Mouse (Mus musculus) heart, postnatal 36 days (tissue): ENCODE results near the gene Tusc2. TPM values are rescaled to one million over a fixed set of nuclear protein-coding genes. Genes with fewer than 3 reads are reported as not detected.

ENCODE experiments used
- DNase-seq, 2 experiments: peaks; one replicate each; pipeline ENCODE4 v3.0.0; 2021 to 2022
- intact Hi-C: fragments of 180-260 bp; cut with DNase I; formaldehyde crosslinking; loops from one replicate; pipeline ENCODE4 v1.15.1; 2025
- total RNA-seq, 2 experiments: library from RNA; stranded (reverse); gene quantifications; 2 replicates each; pipeline ENCODE4 v1.2.3; 2021

Tusc2 gene
- total RNA-seq, 2 experiments from 2014 or later = 35.1 to 35.3 TPM

- intact Hi-C loops = no loop called here
- DNase-seq = no peak
Measured at GRCm38 (mm10) chr9:107581584-107581983, 18.5 kb downstream of the Tusc2 start.

- intact Hi-C loops = no loop called here
- no peak for DNase-seq
Measured at GRCm38 (mm10) chr9:107582509-107583062, 19.5 kb downstream of the Tusc2 start.

GRCm38 (mm10) chr9:107583174-107583573 lies 20.1 kb downstream of the Tusc2 start:
- no peak for DNase-seq
- intact Hi-C loops = no loop called here

- intact Hi-C loops = no loop called here
- no peak for DNase-seq
Measured at GRCm38 (mm10) chr9:107586504-107586903, 23.4 kb downstream of the Tusc2 start.

GRCm38 (mm10) chr9:107586974-107587832 lies 24.1 kb downstream of the Tusc2 start, which contains the start of gene Ifrd2:
Ifrd2 (plus strand) TSS chr9:107587642.
- intact Hi-C loops = no loop called here
- DNase-seq = peak; percentile 89 to 94

- DNase-seq = no peak
- intact Hi-C loops = no loop called here
Measured at GRCm38 (mm10) chr9:107587833-107588639, 25.0 kb downstream of the Tusc2 start.

GRCm38 (mm10) chr9:107590058-107590772 lies 27.2 kb downstream of the Tusc2 start:
- intact Hi-C loops = no loop called here
- DNase-seq = no peak

GRCm38 (mm10) chr9:107590773-107591060 lies 27.7 kb downstream of the Tusc2 start:
- no peak for DNase-seq
- intact Hi-C loops = no loop called here

GRCm38 (mm10) chr9:107593101-107593976 lies 30.3 kb downstream of the Tusc2 start:
- no peak for DNase-seq
- intact Hi-C loops = no loop called here

- intact Hi-C loops = no loop called here
- no peak for DNase-seq
Measured at GRCm38 (mm10) chr9:107594281-107595062, 31.4 kb downstream of the Tusc2 start.

GRCm38 (mm10) chr9:107596619-107597569 lies 33.8 kb downstream of the Tusc2 start:
- DNase-seq = peak; percentile 71 to 76
- intact Hi-C loops = no loop called here

- DNase-seq = no peak
- intact Hi-C loops = no loop called here
Measured at GRCm38 (mm10) chr9:107598385-107598784, 35.3 kb downstream of the Tusc2 start.

GRCm38 (mm10) chr9:107599433-107599832 lies 36.4 kb downstream of the Tusc2 start:
- DNase-seq = no peak
- intact Hi-C loops = no loop called here

GRCm38 (mm10) chr9:107599842-107600241 lies 36.8 kb downstream of the Tusc2 start:
- intact Hi-C loops = loop anchor here (5.0 kb wide), 1 partner anchor 137 kb away; no protein-coding TSS in a partner anchor
- no peak for DNase-seq

GRCm38 (mm10) chr9:107600745-107601144 lies 37.7 kb downstream of the Tusc2 start:
- intact Hi-C loops = loop anchor here (5.0 kb wide), 1 partner anchor 137 kb away; no protein-coding TSS in a partner anchor
- DNase-seq = no peak

GRCm38 (mm10) chr9:107601275-107601674 lies 38.2 kb downstream of the Tusc2 start:
- no peak for DNase-seq
- intact Hi-C loops = loop anchor here (5.0 kb wide), 1 partner anchor 136 kb away; no protein-coding TSS in a partner anchor

- DNase-seq = peak; percentile 95 to 98
- intact Hi-C loops = loop anchor here (1.0 to 5.0 kb wide), 2 partner anchors 42 to 135 kb away; no protein-coding TSS in a partner anchor
Measured at GRCm38 (mm10) chr9:107602068-107602648, 39.1 kb downstream of the Tusc2 start.
